Mouse (Mus musculus) cerebellum, adult 2 months (tissue): ENCODE data around the gene Vegfa. TPM values are rescaled to one million over a fixed set of nuclear protein-coding genes. Genes with fewer than 3 reads are reported as not detected.

Experiments
- DNase-seq, 2 experiments: peaks; one replicate each; pipeline ENCODE4 v3.0.0; 2021
- H3K27ac ChIP-seq: fragments of 200-500 bp; 2 replicates; pipeline ENCODE4 v1.5.1; 2012; ENCODE audit warnings: low read length, control low read depth, inconsistent platforms; ENCODE audit not compliant: insufficient read depth
- H3K27me3 ChIP-seq: fragments of 200-500 bp; 2 replicates; pipeline ENCODE4 v1.6.1; 2012; ENCODE audit warnings: inconsistent platforms, mild to moderate bottlenecking, low read length, moderate library complexity; ENCODE audit not compliant: control insufficient read depth, insufficient read depth
- H3K4me1 ChIP-seq: fragments of 200-500 bp; 2 replicates; pipeline ENCODE4 v1.6.1; 2011; ENCODE audit warnings: low read length; ENCODE audit not compliant: control insufficient read depth, insufficient read depth
- H3K4me3 ChIP-seq: fragments of 200-500 bp; replicated peaks from 2 replicates; pipeline ENCODE3; 2011; ENCODE audit warnings: mild to moderate bottlenecking, low read depth, low read length, control low read depth; ENCODE audit not compliant: insufficient read depth
- CTCF ChIP-seq: fragments of 200-500 bp; IDR thresholded peaks from 2 replicates; pipeline ENCODE4 v1.5.1; 2011; ENCODE audit warnings: low read depth, mild to moderate bottlenecking, control low read depth, low read length, moderate library complexity, borderline replicate concordance; ENCODE audit not compliant: insufficient read depth
- POLR2A ChIP-seq: fragments of 200-500 bp; IDR thresholded peaks from 2 replicates; pipeline ENCODE4 v1.6.1; 2011; ENCODE audit warnings: low read length, control low read depth, borderline replicate concordance; ENCODE audit not compliant: insufficient read depth
- WGBS: fragments of 180-500 bp; shearing (Covaris S2); methylation state at CpG from one replicate; pipeline ENCODE4 v1.1.7; 2018; 5-methylcytosine and 5-hydroxymethylcytosine counted together
- polyA plus RNA-seq: library from polyadenylated mRNA; depleted of rRNA; stranded (reverse); fragments of >200 nt; gene quantifications from 2 replicates; pipeline ENCODE4 v1.2.3, GENCODE M21; 2012

Gene Vegfa
- polyA plus RNA-seq, 1 experiment: 195 TPM

GRCm38 (mm10) chr17:46049567-46049966 lies 17.4 kb upstream of the Vegfa start:
- Histone ChIP-seq H3K4me3 (no peak overlapping the region), H3K4me1 (peaks cover 8% of the 10 kb centered on the region; the same call in 1 of the 2 replicates), H3K27me3 (no peaks in the 10 kb centered on the region), H3K27ac (no peak overlapping the region)
- 52% methylated on average over 4 of the region's 4 CpGs for WGBS
- TF ChIP-seq POLR2A (no peak), CTCF (no peak)
- DNase-seq: no peak

GRCm38 (mm10) chr17:46048184-46048583 lies 16.0 kb upstream of the Vegfa start:
- Histone ChIP-seq H3K4me1 (peaks cover 8% of the 10 kb centered on the region; the same call in 1 of the 2 replicates), H3K27ac (no peak overlapping the region), H3K4me3 (no peak overlapping the region), H3K27me3 (no peaks in the 10 kb centered on the region)
- 95% methylated on average over 4 of the region's 4 CpGs for WGBS
- no peak for DNase-seq
- TF ChIP-seq POLR2A (no peak), CTCF (no peak)

- Histone ChIP-seq H3K27me3 (no peaks in the 10 kb centered on the region), H3K4me1 (no peaks in the 10 kb centered on the region), H3K27ac (no peak overlapping the region), H3K4me3 (no peak overlapping the region)
- DNase-seq: no peak
- 84% methylated on average over 8 of the region's 8 CpGs for WGBS
- TF ChIP-seq CTCF (no peak), POLR2A (no peak)
Observed at GRCm38 (mm10) chr17:46045742-46046141, 13.6 kb upstream of the Vegfa start.

DNA sequence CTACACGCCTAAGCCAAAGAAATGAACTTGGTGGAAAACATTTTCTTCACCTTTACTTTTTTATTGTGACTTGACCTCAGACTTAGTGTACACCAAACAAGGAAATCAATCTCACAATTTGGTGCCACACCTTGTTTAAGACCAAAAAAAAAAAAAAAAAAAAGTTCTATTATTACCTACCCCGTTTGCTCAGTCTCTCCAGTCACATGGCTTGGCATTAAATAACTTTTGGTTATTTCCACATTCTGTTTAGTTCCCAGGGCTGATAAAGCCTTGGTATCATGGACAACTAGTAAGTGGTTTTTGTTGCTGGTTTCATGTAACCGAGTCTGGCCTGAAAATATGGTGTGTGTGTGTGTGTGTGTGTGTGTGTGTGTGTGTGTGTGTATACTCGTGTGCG lies 12.8 kb upstream of the Vegfa start:
- no peak overlapping the region for H3K4me3 ChIP-seq
- no peaks in the 10 kb centered on the region for H3K4me1 ChIP-seq
- 86% methylated on average over 5 of the region's 5 CpGs for WGBS
- no peak for TF ChIP-seq CTCF
- no peak for TF ChIP-seq POLR2A
- DNase-seq: no peak
- H3K27me3 ChIP-seq: no peaks in the 10 kb centered on the region
- no peak overlapping the region for H3K27ac ChIP-seq

- Histone ChIP-seq H3K4me3 (no peak overlapping the region), H3K4me1 (no peaks in the 10 kb centered on the region), H3K27ac (no peak overlapping the region), H3K27me3 (no peaks in the 10 kb centered on the region)
- 74% methylated on average over 8 of the region's 8 CpGs for WGBS
- no peak for DNase-seq
- TF ChIP-seq POLR2A (no peak), CTCF (no peak)
Observed at GRCm38 (mm10) chr17:46042158-46042557, 10.0 kb upstream of the Vegfa start.

- Histone ChIP-seq H3K4me3 (no peak overlapping the region), H3K4me1 (no peaks in the 10 kb centered on the region), H3K27me3 (no peaks in the 10 kb centered on the region), H3K27ac (no peak overlapping the region)
- 77% methylated on average over 3 of the region's 3 CpGs for WGBS
- no peak for DNase-seq
- TF ChIP-seq POLR2A: no peak
- no peak for TF ChIP-seq CTCF
Observed at GRCm38 (mm10) chr17:46041679-46042078, 9.5 kb upstream of the Vegfa start.

- Histone ChIP-seq H3K4me1 (no peaks in the 10 kb centered on the region), H3K27ac (no peak overlapping the region), H3K4me3 (no peak overlapping the region), H3K27me3 (no peaks in the 10 kb centered on the region)
- peak; percentile 37; the same call in 1 of the 2 replicates for TF ChIP-seq CTCF
- TF ChIP-seq POLR2A: no peak
- WGBS: 49% methylated on average over 5 of the region's 5 CpGs
- no peak for DNase-seq
Observed at GRCm38 (mm10) chr17:46041223-46041622, 9.1 kb upstream of the Vegfa start.

DNA sequence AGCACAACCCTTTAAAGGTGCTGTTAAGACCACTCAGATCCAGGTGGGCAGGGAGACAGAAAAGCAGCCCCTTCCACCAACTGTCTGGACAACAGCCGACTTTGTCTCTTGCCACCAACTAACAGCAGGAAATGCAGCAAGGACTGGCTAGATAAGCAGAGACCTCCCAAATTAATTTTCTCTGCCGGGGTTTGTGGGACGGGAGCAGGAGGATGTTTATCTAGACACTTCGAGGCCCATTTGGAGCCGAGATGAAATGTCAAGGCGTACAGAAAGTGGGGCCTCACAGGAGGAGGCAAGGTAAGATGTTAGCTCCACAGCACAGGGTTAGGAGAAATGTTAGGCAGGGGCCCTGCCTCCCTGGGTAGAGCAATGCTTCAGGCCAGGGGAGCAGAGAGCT lies 8.4 kb upstream of the Vegfa start:
- TF ChIP-seq CTCF (no peak), POLR2A (no peak)
- H3K4me1 ChIP-seq: no peaks in the 10 kb centered on the region
- no peak for DNase-seq
- H3K27me3 ChIP-seq: no peaks in the 10 kb centered on the region
- H3K4me3 ChIP-seq: no peak overlapping the region
- 66% methylated on average over 6 of the region's 6 CpGs for WGBS
- no peak overlapping the region for H3K27ac ChIP-seq

DNA sequence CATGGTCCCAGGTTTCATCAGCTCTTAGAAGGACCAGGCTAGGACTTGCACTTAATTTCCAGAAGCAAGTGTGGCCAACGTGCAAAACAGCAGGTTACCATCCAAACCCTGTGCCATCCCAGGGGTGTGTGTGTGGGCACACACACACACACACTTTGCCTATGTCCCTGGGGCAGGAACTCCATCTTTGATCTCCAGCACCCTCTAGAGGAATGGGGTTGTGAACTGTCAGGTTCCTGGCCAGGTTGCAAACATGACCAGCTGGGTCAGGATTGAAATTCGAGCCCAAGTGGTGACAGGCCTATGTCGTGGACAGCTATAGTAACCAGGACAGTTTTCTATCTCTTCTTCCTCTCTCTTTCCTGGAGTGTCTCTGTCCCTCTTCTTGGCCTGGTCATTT lies 6.7 kb upstream of the Vegfa start:
- Histone ChIP-seq H3K27me3 (no peaks in the 10 kb centered on the region), H3K27ac (no peak overlapping the region)
- 18% methylated on average over 3 of the region's 3 CpGs for WGBS

More for the DNA sequence above, 6.7 kb upstream of the Vegfa start:
- no peak overlapping the region for H3K4me3 ChIP-seq
- DNase-seq: no peak
- no peaks in the 10 kb centered on the region for H3K4me1 ChIP-seq
- TF ChIP-seq CTCF: peak; percentile 16; the same call in 1 of the 2 replicates
- no peak for TF ChIP-seq POLR2A
